Mouse (Mus musculus) spleen, adult 12 weeks (tissue): Measurements from ENCODE around the gene Hist2h2bb.
A peak's percentile ranks its signal among the peaks of the same experiment; 100 is the strongest.
"Not testable (repeated sequence)": the region's sequence is repeated elsewhere in the genome, so short reads cannot be mapped to it uniquely, and the experiment has no call there.

Experiments
- DNase-seq: peaks from one replicate; pipeline ENCODE4 v3.0.0; 2022; ENCODE audit warnings: low spot score

The Hist2h2bb gene

GRCm38 (mm10) chr3:96269511-96270474, at the start of gene Hist2h2bb:
Gene Hist2h2bb, plus strand, starts transcription at chr3:96269752.
- DNase-seq, result peak; percentile 92

DNA sequence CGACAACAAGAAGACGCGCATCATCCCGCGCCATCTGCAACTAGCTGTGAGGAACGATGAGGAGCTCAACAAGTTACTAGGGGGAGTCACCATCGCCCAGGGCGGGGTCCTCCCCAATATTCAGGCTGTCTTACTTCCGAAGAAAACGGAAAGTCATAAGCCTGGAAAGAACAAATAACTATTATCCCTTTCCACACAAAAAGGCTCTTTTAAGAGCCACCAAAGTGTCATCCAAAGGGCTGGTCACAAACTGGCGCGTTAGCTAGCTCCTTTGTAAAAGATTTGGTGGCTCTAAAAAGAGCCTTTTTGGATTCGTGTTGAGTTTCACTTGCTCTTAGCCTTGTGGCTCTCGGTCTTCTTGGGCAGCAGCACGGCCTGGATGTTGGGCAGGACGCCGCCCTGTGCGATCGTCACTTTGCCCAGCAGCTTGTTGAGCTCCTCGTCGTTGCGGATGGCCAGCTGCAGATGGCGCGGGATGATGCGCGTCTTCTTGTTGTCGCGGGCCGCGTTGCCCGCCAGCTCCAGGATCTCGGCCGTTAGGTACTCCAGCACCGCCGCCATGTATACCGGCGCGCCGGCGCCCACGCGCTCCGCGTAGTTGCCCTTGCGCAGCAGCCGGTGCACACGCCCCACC, 49.3 kb upstream of the Hist2h2bb start:
- DNase-seq, result not testable (repeated sequence)

DNA sequence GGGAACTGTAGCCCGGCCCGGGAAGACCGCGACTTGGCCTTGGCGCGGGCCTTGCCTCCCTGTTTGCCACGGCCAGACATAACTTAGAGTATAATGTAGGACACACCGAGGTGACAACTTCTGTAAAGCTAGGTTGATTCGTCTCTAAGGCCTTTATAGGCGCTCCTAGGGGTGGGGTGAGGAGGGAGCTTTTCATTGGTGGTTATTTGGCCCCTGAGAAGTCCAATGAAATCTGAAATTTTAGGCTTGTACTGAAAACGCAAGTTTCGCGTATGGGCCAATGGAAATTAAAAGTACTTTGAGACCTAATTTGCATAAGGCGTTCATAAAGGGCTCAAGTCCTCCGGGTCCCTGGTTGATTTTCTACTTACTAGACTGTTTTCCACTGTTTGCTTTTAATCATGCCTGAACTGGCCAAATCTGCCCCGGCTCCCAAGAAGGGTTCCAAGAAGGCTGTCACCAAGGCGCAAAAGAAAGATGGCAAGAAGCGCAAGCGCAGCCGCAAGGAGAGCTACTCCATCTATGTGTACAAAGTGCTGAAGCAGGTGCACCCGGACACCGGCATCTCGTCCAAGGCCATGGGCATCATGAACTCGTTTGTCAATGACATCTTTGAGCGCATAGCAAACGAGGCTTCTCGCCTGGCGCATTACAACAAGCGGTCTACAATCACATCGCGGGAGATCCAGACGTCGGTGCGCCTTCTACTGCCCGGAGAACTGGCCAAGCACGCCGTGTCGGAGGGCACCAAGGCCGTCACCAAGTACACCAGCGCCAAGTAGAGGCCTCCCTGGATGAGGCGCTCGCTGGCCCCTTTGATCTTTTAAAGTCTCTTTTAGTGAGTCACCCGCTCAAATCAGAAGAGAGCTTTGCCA, 48.5 kb upstream of the Hist2h2bb start, which contains the start of the genes Hist2h2ac and Hist2h2be:
Gene Hist2h2ac, minus strand, starts transcription at position 116 of the 875 bp plus-strand sequence.
Gene Hist2h2be, plus strand, starts transcription at position 355 of the 875 bp plus-strand sequence.
- peak; percentile 87 for DNase-seq

- DNase-seq, result peak; percentile 33
These were observed 47.9 kb upstream of the Hist2h2bb start for GRCm38 (mm10) chr3:96221640-96222038.

- no peak for DNase-seq
These were observed 46.8 kb upstream of the Hist2h2bb start for GRCm38 (mm10) chr3:96222774-96223173.

- DNase-seq, result no peak
These were observed 44.1 kb upstream of the Hist2h2bb start for GRCm38 (mm10) chr3:96225421-96225820.

DNA sequence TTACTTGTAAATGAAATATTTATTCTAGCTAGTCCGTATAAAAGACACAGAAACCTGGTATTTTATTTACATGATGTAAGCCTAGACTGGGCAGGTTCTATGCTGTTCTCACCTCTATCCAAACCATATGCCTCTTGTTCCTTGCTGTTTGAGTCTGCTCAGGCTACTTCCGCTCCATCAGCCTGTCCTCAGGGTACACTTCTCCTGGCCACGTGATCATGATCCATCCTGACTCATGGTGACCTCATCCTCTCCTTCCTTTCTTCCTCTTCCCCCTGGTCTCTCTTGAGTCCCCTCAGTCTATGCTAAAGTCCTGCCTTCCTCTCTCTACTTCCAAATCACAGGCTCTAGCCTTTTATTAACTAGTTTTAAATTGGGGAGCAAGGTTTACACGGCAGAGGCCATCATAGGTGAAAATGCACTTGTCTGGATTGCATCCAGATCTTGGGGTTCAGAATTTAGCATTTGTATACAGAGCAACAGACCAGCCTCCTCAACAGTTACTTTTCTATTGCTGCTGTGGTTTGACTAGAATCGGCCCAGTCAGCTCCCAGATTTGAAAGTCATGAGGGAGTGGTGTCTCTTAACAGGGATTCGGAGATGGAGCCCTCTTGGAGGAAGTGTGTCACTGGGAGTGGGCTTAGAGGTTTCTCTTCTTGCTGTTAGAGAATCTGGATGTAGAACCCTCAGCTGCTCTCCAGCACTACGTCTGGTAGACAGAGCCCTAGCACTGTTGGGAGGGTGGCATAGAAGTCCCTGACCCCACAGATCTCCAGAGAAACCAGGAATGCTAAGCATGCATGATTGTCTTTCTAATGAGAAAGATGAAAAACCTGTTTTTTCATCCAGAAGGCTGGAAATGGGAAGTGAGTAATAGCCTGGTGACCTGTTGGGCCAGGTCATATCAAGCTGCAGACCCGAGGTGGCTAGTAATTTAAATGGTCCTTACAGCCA, 42.6 kb upstream of the Hist2h2bb start:
- DNase-seq, result no peak

- DNase-seq, result no peak
These were observed 40.7 kb upstream of the Hist2h2bb start for GRCm38 (mm10) chr3:96228828-96229227.

DNA sequence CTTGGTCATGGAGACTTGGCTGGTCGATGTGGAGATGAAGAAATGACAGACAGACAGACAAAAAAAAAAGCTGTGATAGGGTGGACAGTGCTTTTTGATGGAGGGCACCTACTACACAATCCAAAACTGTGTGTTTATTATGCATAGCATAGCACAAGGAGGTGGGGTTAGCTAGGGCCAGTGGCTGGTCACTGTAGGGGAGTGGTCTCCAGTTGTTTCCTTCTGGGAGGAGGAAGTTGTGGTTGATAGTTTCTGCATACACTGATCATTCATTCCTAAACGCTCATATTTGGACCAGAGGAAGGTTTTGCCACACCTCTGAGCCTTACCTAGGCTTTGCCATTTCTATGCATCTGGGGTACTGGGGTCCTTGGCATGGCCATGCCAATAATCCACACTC, 39.1 kb upstream of the Hist2h2bb start:
- no peak for DNase-seq

- DNase-seq, result no peak
These were observed 38.4 kb upstream of the Hist2h2bb start for GRCm38 (mm10) chr3:96230910-96231757.

DNA sequence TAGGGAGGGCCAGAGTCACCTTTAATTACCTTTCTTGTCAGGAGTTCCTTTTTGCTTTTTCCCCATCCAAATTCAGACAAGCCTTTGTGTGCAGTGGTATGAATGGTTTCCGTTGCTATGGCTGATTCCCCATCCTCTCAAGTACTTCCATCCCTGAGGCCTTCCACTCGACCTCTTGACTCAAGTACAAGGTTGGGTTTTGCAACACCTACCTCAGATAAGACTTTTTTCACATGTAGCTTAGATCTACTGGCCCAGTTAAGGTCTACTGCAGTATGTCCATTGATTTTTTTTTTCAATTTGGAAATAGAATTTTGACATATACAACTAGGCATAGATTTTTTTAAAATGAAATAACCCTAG, 37.8 kb upstream of the Hist2h2bb start:
- DNase-seq, result no peak

DNA sequence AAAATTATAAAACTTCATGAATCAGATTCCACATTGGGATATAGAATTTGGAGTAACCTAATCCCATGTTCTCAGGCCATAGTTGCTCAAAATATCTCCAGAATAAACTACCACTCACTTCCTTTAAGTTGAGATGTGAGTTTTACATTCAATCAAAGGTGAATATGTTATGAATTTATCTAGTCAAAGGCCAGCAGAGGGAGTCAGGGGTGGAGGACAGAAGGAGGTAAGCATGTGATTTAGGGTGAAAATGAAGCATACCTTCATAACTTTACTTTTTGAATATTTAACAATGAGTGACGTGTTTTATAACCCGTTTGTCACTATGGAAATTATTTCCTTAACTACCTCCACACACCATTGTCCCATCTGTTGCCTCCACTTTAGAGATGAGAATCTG, 34.6 kb upstream of the Hist2h2bb start:
- no peak for DNase-seq

GRCm38 (mm10) chr3:96235836-96236235, 33.7 kb upstream of the Hist2h2bb start:
- DNase-seq, result no peak

GRCm38 (mm10) chr3:96236834-96237334, 32.7 kb upstream of the Hist2h2bb start:
- DNase-seq, result no peak

GRCm38 (mm10) chr3:96237335-96237903, 32.1 kb upstream of the Hist2h2bb start:
- DNase-seq, result no peak

- peak; percentile 49 for DNase-seq
These were observed 31.5 kb upstream of the Hist2h2bb start for GRCm38 (mm10) chr3:96237904-96238511.

- DNase-seq, result peak; percentile 80
These were observed 30.4 kb upstream of the Hist2h2bb start, which contains the start of gene Hist2h3c2 for GRCm38 (mm10) chr3:96238954-96239793. Gene Hist2h3c2, minus strand, starts transcription at chr3:96239127.
